Mouse (Mus musculus): ENCODE measurements around the gene Camkv. TPM values are rescaled to one million over a fixed set of nuclear protein-coding genes. Genes with fewer than 3 reads are reported as not detected.

Gene Camkv
- total RNA-seq (2015; ENCODE audit: low replicate concordance) (not detected in 2 replicates), total RNA-seq (2017; ENCODE audit: low replicate concordance) (0.13 TPM in 1 of 2 replicates, not detected in the other)

GRCm38 (mm10) chr9:107935374-107935773 is at the start of gene Camkv:
Gene Camkv, plus strand, starts transcription at chr9:107935674.
- no peak for ATAC-seq (replicated peaks; ENCODE audit: low FRiP score, poor library complexity, severe bottlenecking)

- peak; percentile 96 for ATAC-seq (replicated peaks; ENCODE audit: low FRiP score, poor library complexity, severe bottlenecking)
These were observed 47.6 kb upstream of the Camkv start, which contains the start of gene Mon1a for GRCm38 (mm10) chr9:107887804-107888266. Gene Mon1a, plus strand, starts transcription at chr9:107888151.

- ATAC-seq (replicated peaks; ENCODE audit: low FRiP score, poor library complexity, severe bottlenecking), result peak; percentile 17
These were observed 47.1 kb upstream of the Camkv start for GRCm38 (mm10) chr9:107888267-107888850.

- ATAC-seq (replicated peaks; ENCODE audit: low FRiP score, poor library complexity, severe bottlenecking), result no peak
These were observed 45.2 kb upstream of the Camkv start for GRCm38 (mm10) chr9:107890260-107890659.

GRCm38 (mm10) chr9:107891023-107891422 is 44.5 kb upstream of the Camkv start:
- ATAC-seq (replicated peaks; ENCODE audit: low FRiP score, poor library complexity, severe bottlenecking), result no peak

- ATAC-seq (replicated peaks; ENCODE audit: low FRiP score, poor library complexity, severe bottlenecking), result no peak
These were observed 36.9 kb upstream of the Camkv start for GRCm38 (mm10) chr9:107898563-107898962.

- ATAC-seq (replicated peaks; ENCODE audit: low FRiP score, poor library complexity, severe bottlenecking), result no peak
These were observed 35.6 kb upstream of the Camkv start for GRCm38 (mm10) chr9:107899855-107900254.

GRCm38 (mm10) chr9:107900840-107901626 is 34.4 kb upstream of the Camkv start:
- 0 out of 2 replicates have a peak, but pooled peaks have one; percentile 45 for ATAC-seq (replicated peaks; ENCODE audit: low FRiP score, poor library complexity, severe bottlenecking)

- ATAC-seq (replicated peaks; ENCODE audit: low FRiP score, poor library complexity, severe bottlenecking), result no peak
These were observed 33.9 kb upstream of the Camkv start for GRCm38 (mm10) chr9:107901627-107901914.

- ATAC-seq (replicated peaks; ENCODE audit: low FRiP score, poor library complexity, severe bottlenecking), result peak; percentile 89
These were observed 30.7 kb upstream of the Camkv start for GRCm38 (mm10) chr9:107904726-107905125.

- no peak for ATAC-seq (replicated peaks; ENCODE audit: low FRiP score, poor library complexity, severe bottlenecking)
These were observed 29.1 kb upstream of the Camkv start, which contains the start of gene Mst1r for GRCm38 (mm10) chr9:107906252-107906966. Gene Mst1r, plus strand, starts transcription at chr9:107906873.

GRCm38 (mm10) chr9:107906967-107907800 is 28.3 kb upstream of the Camkv start:
- ATAC-seq (replicated peaks; ENCODE audit: low FRiP score, poor library complexity, severe bottlenecking), result no peak

- no peak for ATAC-seq (replicated peaks; ENCODE audit: low FRiP score, poor library complexity, severe bottlenecking)
These were observed 27.7 kb upstream of the Camkv start for GRCm38 (mm10) chr9:107907801-107908120.

GRCm38 (mm10) chr9:107908410-107909158 is 26.9 kb upstream of the Camkv start:
- no peak for ATAC-seq (replicated peaks; ENCODE audit: low FRiP score, poor library complexity, severe bottlenecking)

GRCm38 (mm10) chr9:107910025-107910769 is 25.3 kb upstream of the Camkv start:
- ATAC-seq (replicated peaks; ENCODE audit: low FRiP score, poor library complexity, severe bottlenecking), result no peak

GRCm38 (mm10) chr9:107914764-107915420 is 20.6 kb upstream of the Camkv start:
- ATAC-seq (replicated peaks; ENCODE audit: low FRiP score, poor library complexity, severe bottlenecking), result no peak

- ATAC-seq (replicated peaks; ENCODE audit: low FRiP score, poor library complexity, severe bottlenecking), result no peak
These were observed 17.4 kb upstream of the Camkv start for GRCm38 (mm10) chr9:107917895-107918608.
